Mouse (Mus musculus): ENCODE measurements around the gene Shd.
"Not testable (repeated sequence)": the region's sequence is repeated elsewhere in the genome, so short reads cannot be mapped to it uniquely, and the experiment has no call there.

Gene Shd

DNA sequence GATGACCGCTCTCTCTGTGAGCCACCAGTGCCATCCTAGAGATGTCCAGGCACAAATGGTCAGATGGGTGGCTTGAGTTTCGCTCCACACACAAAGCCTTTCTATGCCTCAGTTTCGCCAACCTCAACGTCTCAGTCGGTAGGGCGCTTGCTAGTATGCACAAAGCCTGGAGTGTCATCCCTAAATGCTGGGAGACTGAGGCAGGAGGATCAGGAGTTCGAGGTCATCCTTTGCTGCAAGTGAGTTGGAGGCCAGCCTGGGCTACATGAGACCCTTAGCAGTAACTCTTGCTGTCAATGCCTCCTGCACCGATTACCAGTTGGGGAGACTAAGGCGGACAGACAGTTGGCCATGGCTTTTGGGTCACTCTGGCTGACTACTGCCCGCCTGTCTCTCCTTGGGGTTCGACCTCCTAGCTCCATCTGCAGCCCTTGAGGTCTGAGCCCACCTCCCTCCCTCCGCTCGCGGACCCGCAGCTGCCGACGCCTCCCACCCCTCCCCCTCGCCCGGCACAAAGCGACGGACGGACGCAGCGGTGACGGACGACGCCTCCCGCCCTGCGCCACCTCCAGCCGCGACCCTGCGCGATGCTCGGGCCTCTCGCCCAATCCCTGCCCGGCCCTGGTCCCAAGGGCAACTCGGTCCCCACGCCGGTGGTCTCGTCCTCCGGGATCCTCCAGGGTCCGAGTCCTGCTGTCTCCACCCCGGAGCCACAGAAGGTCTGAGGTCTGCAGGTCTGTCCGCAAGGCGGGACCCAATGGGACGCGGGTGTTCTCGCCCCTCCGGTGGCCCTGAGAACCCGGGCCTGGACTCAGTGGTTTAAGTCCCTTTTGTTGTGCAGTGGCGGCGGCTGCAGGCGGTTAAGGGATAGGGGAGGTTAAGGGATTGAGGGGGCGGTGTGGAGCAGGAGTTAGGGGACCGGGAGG, at the start of gene Shd:
Gene Shd (plus strand): TSS at position 502 of the 926 bp plus-strand sequence.
- DNase-seq (ENCODE audit: low spot score), result peak; percentile 66

DNA sequence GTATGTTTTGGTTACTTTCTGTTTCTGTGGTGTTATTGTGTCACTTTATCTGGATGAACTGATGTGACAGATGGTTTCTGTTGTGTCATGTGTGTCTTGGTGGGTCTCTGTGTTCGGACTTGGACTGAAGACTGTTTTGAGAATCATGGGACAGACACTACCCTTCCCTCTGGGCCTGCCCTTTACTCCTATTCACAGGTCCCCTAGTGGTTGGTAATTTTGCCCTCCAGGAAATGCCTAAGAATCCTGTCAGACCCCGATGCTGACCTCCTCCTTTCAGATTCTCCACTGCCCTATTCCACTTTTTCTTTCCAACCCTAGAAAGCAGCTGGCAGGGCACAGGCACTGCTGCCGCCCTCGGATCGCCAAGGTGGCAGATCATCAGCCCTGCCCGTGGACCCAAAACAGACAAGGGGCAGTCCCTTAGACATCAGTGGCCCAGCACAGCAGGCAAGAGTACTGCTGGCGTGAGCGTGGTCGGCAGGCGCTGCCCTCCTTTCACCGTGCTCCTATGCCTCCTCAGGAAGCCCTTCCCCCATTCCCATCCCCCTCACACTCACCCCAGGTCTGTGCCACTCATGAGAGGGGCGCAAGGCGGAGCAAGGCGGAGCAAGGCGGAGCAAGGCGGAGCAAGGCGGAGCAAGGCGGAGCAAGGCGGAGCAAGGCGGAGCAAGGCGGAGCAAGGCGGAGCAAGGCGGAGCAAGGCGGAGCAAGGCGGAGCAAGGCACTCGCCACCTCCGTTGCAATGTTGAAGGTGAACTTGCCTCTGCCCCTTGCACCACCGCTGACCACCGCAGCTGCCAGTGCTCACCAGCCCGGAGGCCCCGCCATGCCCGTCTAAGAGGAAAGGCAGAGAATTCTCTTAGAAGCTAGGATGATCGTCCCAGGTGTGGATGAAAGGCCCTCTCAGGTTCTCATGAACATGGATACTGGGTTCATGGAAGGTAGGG, 38.4 kb upstream of the Shd start:
- peak; percentile 68 for DNase-seq (ENCODE audit: low spot score)

DNA sequence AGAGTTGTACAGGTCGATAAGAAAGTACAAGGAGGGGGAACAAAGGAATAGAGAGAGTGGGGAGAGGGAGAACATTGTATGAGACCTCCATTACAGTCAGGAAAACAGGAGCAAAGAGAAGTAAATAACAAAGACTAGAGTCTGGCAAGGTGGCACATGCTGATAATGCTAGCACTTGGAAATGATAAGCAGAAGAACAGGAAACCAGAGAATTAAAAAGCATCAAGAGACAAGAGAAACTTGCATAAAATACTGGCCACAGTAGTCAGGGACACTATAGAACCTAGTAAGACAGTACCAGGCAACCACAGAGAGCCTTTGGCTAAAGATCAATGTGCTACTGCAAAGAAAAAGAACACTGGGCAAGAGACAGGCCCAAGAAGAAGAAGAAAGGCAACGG, 37.6 kb upstream of the Shd start:
- no peak for DNase-seq (ENCODE audit: low spot score)

DNA sequence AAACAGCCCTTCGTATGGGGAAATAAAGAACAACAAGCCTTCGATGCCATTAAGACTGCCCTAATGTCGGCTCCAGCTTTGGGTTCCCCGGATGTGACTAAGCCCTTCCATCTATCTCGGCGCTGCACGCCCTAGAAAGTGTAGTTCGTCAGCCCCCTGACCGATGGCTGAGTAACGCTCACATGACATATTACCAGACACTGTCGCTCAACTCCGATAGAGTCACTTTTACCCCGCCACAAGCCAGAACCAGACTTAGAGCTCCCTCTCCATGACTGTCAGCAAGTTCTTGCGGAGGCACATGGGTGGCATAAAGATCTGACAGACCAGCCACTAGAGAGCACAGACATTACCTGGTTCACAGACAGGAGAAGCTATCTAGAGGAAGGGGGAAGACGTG, 37.1 kb upstream of the Shd start:
- no peak for DNase-seq (ENCODE audit: low spot score)

DNA sequence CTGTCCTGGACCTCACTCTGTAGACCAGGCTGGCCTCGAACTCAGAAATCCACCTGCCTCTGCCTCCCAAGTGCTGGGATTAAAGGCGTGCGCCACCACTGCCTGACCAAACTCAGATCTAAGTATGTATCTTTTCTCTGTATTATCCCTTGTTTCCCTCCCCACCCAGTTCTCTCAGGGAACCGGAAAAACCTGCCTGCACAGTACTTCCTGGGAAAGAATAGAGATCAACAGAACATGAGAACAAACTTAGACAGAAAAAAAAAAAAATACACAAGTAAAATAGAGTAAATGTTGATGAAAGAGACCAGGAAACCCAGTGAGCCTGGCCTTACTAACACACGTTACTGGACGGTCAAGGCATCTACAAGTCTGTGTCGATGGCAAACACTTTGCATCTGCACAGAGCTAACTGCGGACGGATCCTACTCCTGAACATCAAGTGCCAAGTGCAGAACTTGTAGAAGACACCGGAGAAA, 25.8 kb upstream of the Shd start:
- DNase-seq (ENCODE audit: low spot score), result not testable (repeated sequence)

DNA sequence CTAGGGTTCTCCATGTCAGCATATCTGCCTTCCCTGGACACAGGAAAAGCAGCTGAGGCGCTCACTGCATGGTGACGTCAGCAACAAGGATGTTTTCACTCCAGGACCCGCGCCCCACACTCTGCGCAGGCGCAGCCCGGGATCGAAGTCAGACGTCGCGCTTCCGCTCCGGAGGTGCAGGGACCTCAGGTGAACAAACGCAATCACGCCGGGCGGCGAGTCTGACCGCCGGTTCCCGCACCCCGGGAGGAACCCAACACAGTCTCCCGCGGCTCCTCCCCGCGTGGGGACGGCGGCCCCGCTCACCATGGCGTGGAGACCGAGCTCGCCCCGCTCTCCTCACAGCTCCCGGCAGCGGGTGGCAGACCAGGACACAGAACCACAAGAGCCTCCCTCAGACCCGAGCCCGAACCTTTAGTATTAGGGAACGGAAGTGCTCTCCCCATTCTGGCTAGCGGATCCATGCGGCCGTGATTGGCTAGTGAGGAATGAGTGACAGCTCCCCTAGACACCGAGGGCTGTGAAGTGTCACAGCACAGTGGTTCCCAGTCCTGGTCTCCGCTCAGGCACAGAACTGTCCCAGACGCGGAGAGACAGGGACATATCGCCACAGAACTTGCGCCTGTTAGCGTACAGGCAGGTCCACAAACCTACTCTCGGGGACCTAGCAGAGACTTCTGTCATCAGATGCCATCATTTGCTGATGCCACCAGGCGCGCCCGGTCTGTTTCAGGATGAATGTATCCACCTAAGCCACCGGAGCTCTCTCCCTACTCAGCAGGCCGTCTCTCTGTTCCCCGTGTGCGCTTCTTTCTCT, 25.2 kb upstream of the Shd start:
- peak; percentile 85 for DNase-seq (ENCODE audit: low spot score)

DNA sequence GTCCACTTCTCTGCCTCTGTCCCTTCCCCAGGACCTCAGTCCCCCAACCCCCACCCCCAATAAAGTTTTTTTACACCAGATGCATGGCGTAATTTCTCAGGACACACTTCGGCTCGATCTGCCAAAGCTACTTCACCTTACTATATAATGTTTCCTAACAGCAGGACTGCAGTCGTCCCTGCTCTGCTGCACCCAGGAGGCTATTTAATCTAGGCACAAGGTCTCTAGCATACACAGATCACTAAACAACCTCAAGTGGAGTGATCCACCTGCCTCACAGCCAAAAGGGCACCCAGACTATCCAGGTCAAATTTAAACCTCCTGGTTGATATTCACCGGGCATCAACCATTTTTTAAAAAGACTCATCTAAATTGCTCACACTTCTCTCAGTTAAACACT, 24.6 kb upstream of the Shd start:
- peak; percentile 39 for DNase-seq (ENCODE audit: low spot score)

DNA sequence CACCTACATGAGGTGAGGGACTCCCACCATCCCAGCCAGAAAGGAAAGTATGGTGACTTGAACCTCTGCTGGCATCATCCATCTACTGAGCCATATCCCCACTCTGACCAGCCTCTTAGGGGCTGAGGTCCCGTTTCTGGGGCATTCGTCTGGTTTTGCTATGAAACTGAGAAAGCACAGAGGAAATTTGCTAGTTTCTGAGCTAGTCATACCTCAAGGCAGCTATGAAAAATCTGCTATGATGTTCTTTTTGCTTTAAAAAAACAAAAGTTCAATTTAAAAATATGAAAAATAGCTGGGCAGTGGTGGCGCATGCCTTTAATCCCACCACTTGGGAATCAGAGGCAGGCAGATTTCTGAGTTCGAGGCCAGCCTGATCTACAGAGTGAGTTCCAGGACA, 21.6 kb upstream of the Shd start:
- DNase-seq (ENCODE audit: low spot score), result no peak

DNA sequence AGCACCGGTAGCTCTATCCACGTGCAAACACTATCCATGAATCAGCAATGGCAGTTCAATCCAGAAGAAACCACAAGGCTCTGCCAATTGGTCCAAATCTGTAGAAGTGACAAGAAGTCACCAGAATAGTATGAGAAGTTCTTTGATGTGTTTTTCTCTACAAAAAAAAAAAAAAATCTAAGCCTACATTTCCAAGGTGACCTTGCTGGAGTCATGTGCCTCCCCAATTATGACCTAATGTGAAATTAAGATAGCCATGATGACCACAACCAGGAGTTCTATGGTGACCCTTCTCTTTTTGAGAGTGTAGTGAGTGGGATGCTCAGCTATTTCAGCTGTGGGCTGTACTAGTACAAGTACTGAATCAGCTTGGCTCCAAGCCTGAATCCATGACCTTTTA, 20.9 kb upstream of the Shd start, which contains the start of gene Zfp119b:
Gene Zfp119b (minus strand): TSS at position 101 of the 400 bp plus-strand sequence.
- no peak for DNase-seq (ENCODE audit: low spot score)

DNA sequence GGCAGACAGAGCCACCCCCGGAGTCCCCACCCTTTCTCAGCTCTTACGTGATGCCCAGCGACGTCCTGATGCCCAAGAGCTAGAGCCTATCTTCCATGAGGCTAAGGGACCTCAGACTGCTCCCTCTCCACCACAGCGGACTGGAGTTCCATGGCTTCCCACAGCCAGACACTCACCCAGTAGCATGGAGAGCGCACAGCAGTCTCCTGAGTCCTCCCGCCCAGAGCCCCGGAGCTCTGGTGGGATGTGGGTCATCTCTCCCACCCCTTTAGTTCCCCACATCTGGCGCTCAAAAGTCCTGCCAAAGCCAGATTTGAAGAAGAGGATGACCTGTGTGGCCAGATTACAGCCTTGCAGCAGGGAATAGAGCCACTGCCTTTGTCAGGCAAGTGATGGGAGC, 19.7 kb upstream of the Shd start:
- DNase-seq (ENCODE audit: low spot score), result no peak

DNA sequence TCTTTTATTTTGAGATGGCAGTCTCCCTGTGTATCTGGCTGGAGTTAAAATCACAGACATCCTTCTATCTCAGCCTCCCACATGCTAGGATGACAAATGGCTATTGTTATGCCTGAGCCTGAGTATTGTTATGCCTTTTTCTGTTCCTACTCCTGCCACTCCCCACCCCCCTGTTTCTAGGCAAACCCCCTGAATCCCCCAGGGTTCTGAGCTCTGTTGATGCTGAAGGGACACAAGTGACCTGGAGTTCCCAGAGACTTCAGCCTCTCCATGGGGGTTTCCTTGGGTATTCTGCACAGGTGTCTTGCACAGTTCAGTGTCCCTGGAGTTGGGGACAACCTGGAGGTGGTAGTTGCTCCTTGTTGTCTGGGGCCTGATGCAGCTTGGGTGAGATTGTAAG, 18.2 kb upstream of the Shd start:
- DNase-seq (ENCODE audit: low spot score), result no peak

DNA sequence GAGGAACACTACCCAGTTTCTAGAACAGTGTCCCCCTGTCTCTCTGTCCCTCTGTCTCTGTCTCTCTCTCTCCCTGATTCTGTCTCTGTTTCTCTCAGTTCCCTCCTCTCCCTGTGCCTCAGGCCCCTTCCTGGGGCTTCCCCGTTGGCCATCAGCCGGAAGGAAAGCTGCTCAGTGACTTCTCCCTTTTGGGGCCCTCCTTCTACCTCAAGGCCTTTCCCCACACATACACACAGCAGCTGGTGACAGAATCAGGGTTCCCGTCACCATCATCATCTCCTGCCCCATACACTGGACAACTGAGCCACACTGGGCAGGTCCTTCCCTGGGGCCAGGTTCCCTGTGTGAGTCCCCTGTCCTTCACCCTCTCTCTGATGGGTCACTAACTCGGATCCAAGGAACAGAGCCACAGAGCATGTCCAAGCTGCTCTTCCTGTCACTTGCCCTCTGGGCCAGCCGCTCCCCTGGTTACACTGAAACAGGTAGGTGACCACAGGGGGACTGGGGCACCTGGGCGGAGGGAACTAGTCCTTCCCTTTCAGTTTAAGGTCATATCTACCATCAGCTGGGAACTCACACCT, 17.7 kb upstream of the Shd start, which contains the start of gene Ebi3:
Gene Ebi3 (plus strand): TSS at position 194 of the 581 bp plus-strand sequence.
- no peak for DNase-seq (ENCODE audit: low spot score)

DNA sequence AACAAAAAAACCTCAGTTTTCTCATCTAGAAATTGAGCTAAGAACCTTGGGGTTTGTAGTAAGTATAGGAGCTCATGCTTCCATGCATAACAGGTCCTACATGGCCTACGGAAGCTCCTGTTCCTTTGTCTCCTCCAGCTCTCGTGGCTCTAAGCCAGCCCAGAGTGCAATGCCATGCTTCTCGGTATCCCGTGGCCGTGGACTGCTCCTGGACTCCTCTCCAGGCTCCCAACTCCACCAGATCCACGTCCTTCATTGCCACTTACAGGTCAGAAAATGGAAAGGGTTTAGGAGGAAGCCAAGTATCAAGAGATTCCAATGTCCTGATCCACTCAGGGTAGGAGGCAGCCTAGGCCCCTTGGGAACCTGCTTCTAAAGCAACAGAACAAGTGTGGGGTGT, 16.5 kb upstream of the Shd start:
- no peak for DNase-seq (ENCODE audit: low spot score)

DNA sequence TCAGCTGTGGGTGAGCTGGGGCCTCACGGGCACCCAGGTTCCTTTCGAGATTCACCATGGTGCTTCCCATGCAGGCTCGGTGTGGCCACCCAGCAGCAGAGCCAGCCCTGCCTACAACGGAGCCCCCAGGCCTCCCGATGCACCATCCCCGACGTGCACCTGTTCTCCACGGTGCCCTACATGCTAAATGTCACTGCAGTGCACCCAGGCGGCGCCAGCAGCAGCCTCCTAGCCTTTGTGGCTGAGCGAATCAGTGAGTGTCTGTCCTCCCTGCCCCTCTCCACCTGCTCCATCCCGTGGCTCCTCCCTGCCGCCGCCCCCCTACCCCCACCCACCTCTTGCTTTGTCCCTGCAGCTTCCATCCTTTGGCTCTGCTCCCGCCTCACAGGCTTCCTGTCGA, 16.0 kb upstream of the Shd start:
- peak; percentile 40 for DNase-seq (ENCODE audit: low spot score)

DNA sequence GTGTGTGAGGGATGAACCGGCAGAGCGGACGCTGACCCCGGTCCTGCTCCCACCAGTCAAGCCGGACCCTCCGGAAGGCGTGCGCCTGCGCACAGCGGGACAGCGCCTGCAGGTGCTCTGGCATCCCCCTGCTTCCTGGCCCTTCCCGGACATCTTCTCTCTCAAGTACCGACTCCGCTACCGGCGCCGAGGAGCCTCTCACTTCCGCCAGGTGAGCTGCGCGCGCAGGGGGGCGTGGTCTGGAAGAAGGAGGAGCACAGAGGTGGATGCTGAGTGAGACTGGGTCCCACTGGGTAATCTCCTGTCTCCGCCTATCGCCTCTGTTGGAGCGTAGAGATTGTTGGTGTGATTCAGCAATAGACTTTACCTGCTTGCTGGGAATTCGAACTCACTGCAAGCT, 14.1 kb upstream of the Shd start:
- DNase-seq (ENCODE audit: low spot score), result peak; percentile 85

DNA sequence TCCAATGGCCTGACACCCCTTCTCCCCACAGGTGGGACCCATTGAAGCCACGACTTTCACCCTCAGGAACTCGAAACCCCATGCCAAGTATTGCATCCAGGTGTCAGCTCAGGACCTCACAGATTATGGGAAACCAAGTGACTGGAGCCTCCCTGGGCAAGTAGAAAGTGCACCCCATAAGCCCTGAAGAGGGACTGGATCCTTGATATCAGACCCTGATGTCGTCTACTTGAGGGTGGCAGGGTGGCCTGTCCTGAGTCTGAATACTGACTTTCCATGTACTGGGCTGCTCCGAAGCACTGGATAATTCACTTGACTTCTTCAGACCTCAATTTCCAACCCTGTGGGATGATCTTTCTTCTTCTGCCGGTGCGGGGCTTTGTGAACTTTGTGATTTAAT, 13.7 kb upstream of the Shd start:
- DNase-seq (ENCODE audit: low spot score), result no peak

DNA sequence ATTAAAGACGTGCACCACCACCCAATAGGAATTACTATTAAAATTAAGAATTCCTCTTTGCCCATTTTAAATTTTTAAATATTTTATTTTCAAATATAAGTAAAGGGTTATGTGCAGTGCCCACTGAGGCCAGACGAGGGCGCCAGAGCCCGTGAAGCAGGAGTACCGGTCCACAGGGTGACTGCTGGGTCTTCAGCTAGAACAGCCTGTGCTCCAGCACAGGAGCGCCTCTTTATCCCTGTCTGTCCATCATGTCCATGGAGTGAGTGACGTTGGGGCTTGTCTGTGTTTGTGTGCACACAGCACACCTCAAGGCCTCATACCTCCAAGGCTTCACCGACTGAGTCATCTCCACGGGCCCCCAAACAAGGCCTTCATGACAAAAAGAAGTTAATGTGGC, 13.1 kb upstream of the Shd start:
- peak; percentile 90 for DNase-seq (ENCODE audit: low spot score)

DNA sequence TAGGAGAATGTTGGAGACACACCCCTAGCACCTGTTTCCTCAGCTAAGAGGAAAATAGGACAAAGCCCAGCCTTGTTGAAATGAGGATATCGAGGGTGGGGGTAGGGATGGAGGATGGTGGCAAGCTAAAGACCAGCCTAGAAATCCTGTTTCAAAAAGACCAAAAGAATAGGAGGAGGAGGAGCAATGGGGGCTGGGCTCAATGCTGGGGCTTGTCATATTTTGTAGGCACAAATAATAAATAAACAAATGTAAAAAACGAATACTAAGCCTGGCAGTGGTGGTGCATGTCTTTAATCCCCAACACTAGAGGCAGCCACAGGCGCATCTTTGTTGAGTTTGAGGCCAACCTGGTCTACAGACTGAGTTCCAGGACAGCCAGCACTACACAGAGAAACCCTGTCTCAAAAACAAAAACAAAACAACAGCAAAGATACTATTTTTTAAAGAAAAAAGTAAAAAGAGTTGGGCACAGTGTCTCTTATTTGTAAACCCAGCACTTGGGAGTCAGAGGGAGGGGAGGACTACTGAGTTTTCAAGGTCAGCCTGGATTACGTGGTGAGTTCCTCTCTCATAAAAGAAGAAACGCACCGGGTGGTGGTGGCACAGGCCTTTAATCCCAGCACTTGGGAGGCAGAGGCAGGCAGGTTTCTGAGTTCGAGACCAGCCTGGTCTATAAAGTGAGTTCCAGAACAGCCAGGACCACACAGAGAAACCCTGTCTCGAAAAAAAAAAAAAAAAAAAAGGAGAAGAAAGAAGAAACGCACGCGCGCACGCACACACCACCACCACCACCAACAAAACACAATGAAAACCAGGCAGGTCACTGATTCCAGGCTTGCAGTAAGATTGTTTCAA, 12.3 kb upstream of the Shd start:
- DNase-seq (ENCODE audit: low spot score), result peak; percentile 44

DNA sequence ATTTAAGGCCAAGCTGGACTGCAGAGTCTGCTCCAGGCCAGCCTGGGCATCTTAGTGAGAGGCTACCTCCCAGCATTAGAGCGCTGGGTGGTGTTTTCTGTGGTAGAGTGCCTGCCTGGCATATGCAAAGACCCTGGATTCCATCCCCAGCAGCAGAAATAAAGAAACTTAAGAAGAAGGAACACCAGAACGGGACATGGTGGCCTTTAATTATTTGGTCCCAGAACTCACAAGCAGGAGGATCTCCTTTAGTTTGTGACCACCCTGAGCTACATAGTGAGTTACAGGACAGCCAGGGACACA, 11.7 kb upstream of the Shd start:
- peak; percentile 43 for DNase-seq (ENCODE audit: low spot score)

DNA sequence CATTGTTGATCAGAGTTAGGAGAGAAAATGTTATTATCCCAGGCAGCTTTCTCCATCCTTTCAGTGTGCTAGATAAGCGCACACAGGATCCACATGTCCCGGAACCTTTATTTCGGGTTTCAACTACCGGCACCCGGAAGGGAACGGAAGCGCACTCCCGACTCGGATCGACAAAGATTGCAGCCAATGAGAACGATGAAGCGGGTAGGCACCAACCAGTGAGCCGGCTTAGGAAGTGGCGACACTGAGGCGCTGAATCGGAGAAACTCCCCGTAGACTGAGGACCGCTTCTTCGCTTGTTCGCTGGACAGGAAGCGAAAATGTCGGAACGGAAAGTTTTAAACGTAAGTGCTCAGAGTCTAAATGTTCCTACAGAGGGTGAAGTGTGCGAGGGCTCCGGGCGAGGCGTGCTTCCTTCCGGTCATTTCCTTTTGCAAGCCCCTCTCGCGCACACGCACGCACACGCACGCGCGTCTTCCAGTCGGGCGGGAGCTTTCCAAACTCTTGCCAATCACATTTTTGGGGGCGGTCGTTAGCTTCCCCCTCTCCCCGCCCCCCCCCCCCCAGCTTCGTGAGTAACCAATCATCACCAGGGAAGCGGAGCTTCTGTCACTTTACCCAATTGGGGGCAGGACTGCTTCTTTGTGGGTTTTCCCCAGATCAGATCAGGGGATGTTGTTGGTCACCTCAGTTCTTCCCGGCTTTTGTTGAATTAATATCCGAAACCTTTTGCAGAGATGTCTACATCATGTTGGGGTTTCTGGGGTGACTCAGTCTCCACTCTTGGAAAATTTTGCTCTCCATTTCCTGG, 11.1 kb upstream of the Shd start, which contains the start of gene Yju2:
Gene Yju2 (plus strand): TSS at position 182 of the 811 bp plus-strand sequence.
- DNase-seq (ENCODE audit: low spot score), result peak; percentile 91
